Mouse (Mus musculus) cerebellum, postnatal 10 days (tissue): ENCODE data around the gene Itsn2.
A peak's percentile ranks its signal among the peaks of the same experiment; 100 is the strongest.
"Not testable (repeated sequence)": the region's sequence is repeated elsewhere in the genome, so short reads cannot be mapped to it uniquely, and the experiment has no call there.

Experiments used
- DNase-seq, 2 experiments: peaks; one replicate each; pipeline ENCODE4 v3.0.0; 2021; ENCODE audit warnings: mixed read lengths in 2 of 2

The Itsn2 gene

GRCm38 (mm10) chr12:4592541-4593165 is at the start of gene Itsn2, which contains the start of gene Gm3625:
TSS of gene Itsn2 (plus strand) at chr12:4592638.
TSS of gene Gm3625 (minus strand) at chr12:4592927.
- peak; percentile 83 for DNase-seq

GRCm38 (mm10) chr12:4544400-4544919 is 48.0 kb upstream of the Itsn2 start:
- no peak for DNase-seq

GRCm38 (mm10) chr12:4545425-4545824 is 47.0 kb upstream of the Itsn2 start:
- no peak for DNase-seq

GRCm38 (mm10) chr12:4546491-4546890 is 45.9 kb upstream of the Itsn2 start:
- peak; percentile 14 to 21 for DNase-seq

GRCm38 (mm10) chr12:4547557-4547956 is 44.9 kb upstream of the Itsn2 start:
- DNase-seq = peak; percentile 26 to 46

GRCm38 (mm10) chr12:4548053-4549013 is 44.1 kb upstream of the Itsn2 start:
- peak; percentile 89 for DNase-seq

- DNase-seq = not testable (repeated sequence)
Observed at GRCm38 (mm10) chr12:4553704-4554103, 38.7 kb upstream of the Itsn2 start.

GRCm38 (mm10) chr12:4555451-4555850 is 37.0 kb upstream of the Itsn2 start:
- no peak for DNase-seq

GRCm38 (mm10) chr12:4556891-4557290 is 35.5 kb upstream of the Itsn2 start:
- no peak for DNase-seq

GRCm38 (mm10) chr12:4557436-4557835 is 35.0 kb upstream of the Itsn2 start:
- DNase-seq = no peak

- DNase-seq = no peak
Observed at GRCm38 (mm10) chr12:4558013-4558412, 34.4 kb upstream of the Itsn2 start.

GRCm38 (mm10) chr12:4558475-4559279 is 33.8 kb upstream of the Itsn2 start:
- DNase-seq = no peak

GRCm38 (mm10) chr12:4571864-4572263 is 20.6 kb upstream of the Itsn2 start:
- peak; percentile 57 to 61 for DNase-seq

- DNase-seq = no peak
Observed at GRCm38 (mm10) chr12:4574065-4574464, 18.4 kb upstream of the Itsn2 start.

GRCm38 (mm10) chr12:4582326-4582725 is 10.1 kb upstream of the Itsn2 start:
- DNase-seq = no peak

GRCm38 (mm10) chr12:4587846-4588245 is 4.6 kb upstream of the Itsn2 start:
- no peak for DNase-seq

GRCm38 (mm10) chr12:4588603-4589002 is 3.8 kb upstream of the Itsn2 start:
- DNase-seq = peak; percentile 79 to 85

- no peak for DNase-seq
Observed at GRCm38 (mm10) chr12:4592025-4592424, 413 bp upstream of the Itsn2 start.

GRCm38 (mm10) chr12:4593166-4593929 is 910 bp downstream of the Itsn2 start:
- DNase-seq = peak; percentile 53 to 59

GRCm38 (mm10) chr12:4593930-4594391 is 1.5 kb downstream of the Itsn2 start:
- DNase-seq = no peak

GRCm38 (mm10) chr12:4595055-4595454 is 2.6 kb downstream of the Itsn2 start:
- DNase-seq = no peak
